30 mouse cellular contexts compared by ENCODE assay signal in genomic region chr2:83659279-83659678, GRCm38 (mm10).
"Had no signal": no experiment of that assay in that cellular context is flagged by ENCODE, and none has a peak within 500 bp of the region (broad histone marks: within the 10 kb centered on the region; RNA-seq: fewer than 3 reads in every experiment).

No protein-coding gene starts in this region.

- H3K36me3 ChIP-seq: midbrain, embryonic 15.5 days had no signal

- H3K9ac ChIP-seq: limb, embryonic 12.5 days; limb, embryonic 13.5 days; limb, embryonic 15.5 days; liver, embryonic 12.5 days; liver, embryonic 13.5 days; liver, embryonic 14.5 days; liver, embryonic 15.5 days; liver, postnatal 0 days; lung, embryonic 14.5 days; lung, embryonic 15.5 days; midbrain, embryonic 12.5 days; midbrain, embryonic 13.5 days; midbrain, embryonic 15.5 days; neural tube, embryonic 12.5 days had no signal

- H3K27me3 ChIP-seq: limb, embryonic 12.5 days; limb, embryonic 13.5 days; limb, embryonic 15.5 days; liver, embryonic 12.5 days; liver, embryonic 13.5 days; liver, embryonic 15.5 days; lung, embryonic 15.5 days; megakaryocyte, embryonic 14.5 days; midbrain, embryonic 12.5 days; midbrain, embryonic 13.5 days; midbrain, embryonic 15.5 days; neural tube, embryonic 12.5 days had no signal

- H3K9me3 ChIP-seq: limb, embryonic 10.5 days; limb, embryonic 12.5 days; limb, embryonic 13.5 days; limb, embryonic 15.5 days; liver, embryonic 12.5 days; liver, embryonic 13.5 days; liver, embryonic 15.5 days; lung, embryonic 15.5 days; megakaryocyte, embryonic 14.5 days; midbrain, embryonic 10.5 days; midbrain, embryonic 12.5 days; midbrain, embryonic 13.5 days; midbrain, embryonic 15.5 days; neural tube, embryonic 12.5 days had no signal

- H3K27ac ChIP-seq: limb, embryonic 10.5 days; limb, embryonic 12.5 days; limb, embryonic 13.5 days; limb, embryonic 15.5 days; liver, embryonic 12.5 days; liver, embryonic 13.5 days; liver, embryonic 14.5 days; liver, embryonic 15.5 days; lung, embryonic 15.5 days; macrophage; midbrain, embryonic 10.5 days; midbrain, embryonic 12.5 days; midbrain, embryonic 13.5 days; midbrain, embryonic 15.5 days; neural tube, embryonic 12.5 days had no signal

- H3K4me1 ChIP-seq: limb, embryonic 10.5 days; limb, embryonic 12.5 days; limb, embryonic 13.5 days; limb, embryonic 15.5 days; liver, embryonic 15.5 days; lung, embryonic 15.5 days; megakaryocyte, embryonic 14.5 days; midbrain, embryonic 10.5 days; midbrain, embryonic 12.5 days; midbrain, embryonic 13.5 days; midbrain, embryonic 15.5 days; neural tube, embryonic 12.5 days had no signal

- DNase-seq: left cerebral cortex, postnatal 4 days; liver; liver, embryonic 13.5 days; liver, postnatal 0 days; lung, adult 18-20 months; lung, adult 2 months; lung, embryonic 14.5 days; lung, postnatal 10 days; lung, postnatal 14 days; lung, postnatal 36 days; lung, postnatal 4 days; midbrain, embryonic 14.5 days had no signal

- H3K4me2 ChIP-seq: limb, embryonic 12.5 days; limb, embryonic 13.5 days; limb, embryonic 15.5 days; liver, embryonic 11.5 days; liver, embryonic 12.5 days; liver, embryonic 13.5 days; liver, embryonic 15.5 days; lung, embryonic 14.5 days; lung, embryonic 15.5 days; midbrain, embryonic 11.5 days; midbrain, embryonic 12.5 days; midbrain, embryonic 13.5 days; midbrain, embryonic 15.5 days; neural tube, embryonic 12.5 days had no signal

- H3K4me3 ChIP-seq: limb, embryonic 10.5 days; limb, embryonic 12.5 days; limb, embryonic 13.5 days; limb, embryonic 15.5 days; liver, embryonic 12.5 days; liver, embryonic 13.5 days; liver, embryonic 15.5 days; lung, embryonic 15.5 days; megakaryocyte, embryonic 14.5 days; midbrain, embryonic 10.5 days; midbrain, embryonic 12.5 days; midbrain, embryonic 13.5 days; midbrain, embryonic 15.5 days; myocyte; neural tube, embryonic 12.5 days had no signal
